Mouse (Mus musculus) ZHBTc4 (cell line): ENCODE results near the gene Zglp1.

Experiments used
- DNase-seq: peaks from one replicate; pipeline ENCODE4 v3.0.0-alpha.2; 2011; ENCODE audit warnings: low read depth, low spot score

Gene Zglp1

DNA sequence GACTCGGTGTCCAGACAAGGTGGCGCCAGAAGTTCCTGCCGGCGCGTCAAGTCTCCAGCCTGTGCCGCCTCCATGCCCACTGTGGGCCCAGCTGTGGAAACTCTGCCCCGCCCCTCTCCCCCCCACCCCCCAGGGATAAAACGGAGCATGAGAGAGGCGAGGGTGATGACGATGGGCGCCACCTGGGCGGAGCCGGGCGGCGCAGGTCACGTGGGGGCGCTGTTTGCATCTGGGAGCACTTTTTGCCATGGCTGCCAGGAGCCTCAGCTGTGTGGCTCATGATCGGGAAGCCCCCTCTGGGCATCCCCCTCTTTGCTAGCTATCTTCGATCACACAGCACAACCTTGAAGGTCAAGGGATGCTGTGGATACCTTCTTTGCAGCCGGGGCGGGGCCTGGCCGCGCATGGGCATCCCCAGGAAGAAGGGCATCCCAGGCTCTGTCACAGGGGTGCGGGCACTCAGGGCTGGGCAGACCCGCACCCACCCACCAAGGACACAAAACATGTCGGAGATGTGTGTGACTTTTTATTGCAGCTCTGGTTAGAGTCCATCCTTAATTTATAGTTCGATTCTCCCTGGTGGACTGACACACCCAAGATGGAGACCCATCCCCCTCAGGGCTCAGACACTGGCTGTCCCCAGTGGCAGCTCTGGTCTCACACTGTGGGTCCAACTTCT is at the start of gene Zglp1:
TSS of gene Zglp1 (minus strand) at position 88 of the 679 bp plus-strand sequence.
- peak; percentile 52 for DNase-seq

DNA sequence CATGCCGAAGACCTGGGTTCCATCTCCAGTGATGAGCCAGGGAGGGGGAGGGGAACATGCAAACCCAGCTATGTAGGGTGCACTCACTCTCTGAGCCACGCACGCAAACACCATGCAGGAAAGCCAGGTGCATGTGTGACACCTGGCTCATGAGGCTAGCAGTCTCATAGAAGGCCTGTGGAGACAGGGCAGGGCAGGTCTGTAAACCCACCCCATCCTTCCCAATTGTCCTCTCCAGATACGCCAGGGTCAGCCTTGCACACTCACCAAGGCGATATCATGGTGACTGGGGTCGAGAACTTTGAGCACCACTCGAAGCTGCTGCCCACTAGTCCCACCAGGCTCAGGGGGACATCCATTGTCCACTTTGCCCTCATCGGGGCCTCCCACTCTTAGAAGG is 48.2 kb upstream of the Zglp1 start:
- DNase-seq: no peak

DNA sequence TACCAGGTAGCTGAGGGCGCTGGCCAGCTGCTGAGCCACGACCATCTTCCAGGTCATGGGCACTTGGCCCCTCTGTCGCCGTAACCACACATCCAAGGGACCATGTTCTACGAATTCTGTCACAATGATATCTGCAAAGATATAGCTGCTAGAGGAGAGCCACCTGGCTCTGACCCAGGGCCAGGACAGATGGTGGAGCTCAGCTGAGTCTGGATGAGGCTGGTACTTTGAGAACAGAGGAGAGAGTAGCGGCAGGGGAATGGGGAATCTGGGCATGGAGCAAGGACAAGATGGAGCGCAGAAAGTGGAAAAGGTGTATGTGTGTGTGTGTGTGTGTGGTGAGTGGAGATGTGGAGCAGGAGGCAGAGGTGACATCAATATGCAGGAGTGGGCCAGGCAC is 47.3 kb upstream of the Zglp1 start:
- DNase-seq: no peak

DNA sequence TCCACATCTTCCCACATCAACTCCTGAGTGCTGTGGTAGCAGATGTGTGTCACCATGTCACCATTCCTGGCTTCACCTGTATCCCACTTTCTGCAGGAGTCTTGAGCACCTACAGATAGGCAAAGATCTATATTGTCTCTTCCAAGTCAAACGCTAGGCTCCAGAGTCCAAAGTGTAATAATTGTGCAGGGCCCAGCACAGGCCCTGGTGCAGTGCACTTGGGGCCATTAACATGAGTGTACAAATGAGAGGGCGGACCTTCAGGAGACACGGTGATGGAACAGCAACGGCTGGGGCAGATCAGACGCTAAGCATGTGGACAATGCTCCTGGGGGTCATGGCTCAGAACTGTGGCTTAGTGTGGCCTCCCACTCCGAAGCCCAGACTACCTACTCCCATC is 46.9 kb upstream of the Zglp1 start:
- DNase-seq: no peak

DNA sequence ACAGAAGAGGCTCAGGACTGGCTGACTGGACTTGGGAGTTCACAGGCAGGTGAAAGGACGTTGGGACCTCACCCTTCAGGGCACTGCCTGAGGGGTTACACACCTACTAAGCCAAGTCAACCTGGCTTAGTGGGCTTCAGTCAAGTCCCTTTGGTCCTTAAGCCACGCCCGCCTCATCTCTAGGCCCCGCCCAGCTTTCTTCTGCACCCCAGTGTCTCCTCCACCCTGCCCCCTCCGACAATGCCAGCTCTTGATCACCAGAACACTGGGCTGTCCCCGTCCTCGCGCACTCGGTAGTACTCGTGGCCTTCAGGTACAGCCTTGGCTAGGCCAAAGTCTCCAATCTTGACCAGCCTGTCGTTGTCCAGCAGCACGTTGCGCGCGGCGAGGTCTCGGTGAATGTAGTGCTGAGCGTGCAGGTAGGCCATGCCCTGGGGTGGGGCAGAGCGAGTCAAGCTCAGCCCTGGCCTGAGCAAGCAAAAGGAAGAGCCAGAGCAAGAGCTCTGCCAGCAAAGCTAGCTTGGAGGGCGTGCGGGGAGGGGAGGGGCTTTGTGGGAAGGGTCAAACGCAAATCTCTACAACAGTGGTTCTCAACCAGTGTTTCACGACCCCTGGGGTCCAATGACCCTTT is 40.8 kb upstream of the Zglp1 start:
- DNase-seq: no peak

DNA sequence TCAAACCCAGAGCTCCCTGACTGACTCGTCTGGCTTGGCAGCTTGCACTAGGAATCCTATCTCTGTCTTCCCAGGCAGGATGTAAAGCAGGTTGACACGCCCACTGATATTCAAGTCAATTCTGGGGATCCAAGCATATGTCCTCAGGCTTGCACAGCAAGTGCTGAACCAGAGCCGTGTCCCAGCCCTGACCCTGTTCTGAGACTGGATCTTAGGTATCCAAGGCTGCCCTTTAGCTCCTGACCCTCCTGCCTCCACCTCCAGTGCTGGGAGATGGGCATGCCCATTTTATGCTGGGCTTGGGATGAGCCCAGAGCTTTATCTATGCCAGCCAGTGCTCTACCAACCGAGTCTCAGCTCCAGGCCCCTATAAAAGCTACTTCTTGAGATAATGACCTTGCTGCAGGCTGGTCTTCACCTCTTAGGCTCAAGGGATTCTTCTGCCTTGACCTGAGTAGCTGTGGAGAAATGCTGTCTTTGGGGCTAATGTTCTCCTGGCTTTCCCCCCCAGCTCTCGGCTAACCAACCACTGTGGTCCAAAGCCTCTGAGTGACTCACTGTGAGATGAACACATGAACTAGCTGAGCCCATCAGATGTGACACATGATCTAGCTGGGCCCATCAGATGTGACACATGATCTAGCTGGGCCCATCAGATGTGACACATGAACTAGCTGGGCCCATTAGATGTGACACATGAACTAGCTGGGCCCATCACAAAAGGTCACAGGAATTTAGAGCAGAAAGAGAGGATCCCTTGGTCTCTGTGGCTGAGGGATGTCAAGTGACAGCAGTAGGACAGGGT is 39.1 kb upstream of the Zglp1 start:
- no peak for DNase-seq

DNA sequence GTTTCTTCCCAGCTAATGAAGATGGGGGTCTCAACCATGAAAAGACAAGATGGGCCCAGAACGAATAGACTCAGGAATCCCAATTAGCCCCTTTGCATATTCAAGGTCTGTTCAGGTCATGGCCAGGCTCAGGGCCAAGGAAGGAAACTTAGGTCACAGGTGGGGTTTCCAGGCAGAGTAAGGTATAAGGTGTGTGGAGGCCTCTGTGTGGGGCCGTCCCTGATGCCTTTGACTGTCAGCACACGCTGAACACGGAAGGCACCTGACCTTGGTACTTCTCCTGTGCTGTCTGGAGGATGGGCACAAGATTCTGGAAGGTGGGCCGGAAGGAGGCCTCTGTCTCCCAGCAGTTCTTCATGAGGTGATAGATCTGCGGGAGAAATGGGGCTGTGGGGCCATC is 37.9 kb upstream of the Zglp1 start:
- DNase-seq: no peak

DNA sequence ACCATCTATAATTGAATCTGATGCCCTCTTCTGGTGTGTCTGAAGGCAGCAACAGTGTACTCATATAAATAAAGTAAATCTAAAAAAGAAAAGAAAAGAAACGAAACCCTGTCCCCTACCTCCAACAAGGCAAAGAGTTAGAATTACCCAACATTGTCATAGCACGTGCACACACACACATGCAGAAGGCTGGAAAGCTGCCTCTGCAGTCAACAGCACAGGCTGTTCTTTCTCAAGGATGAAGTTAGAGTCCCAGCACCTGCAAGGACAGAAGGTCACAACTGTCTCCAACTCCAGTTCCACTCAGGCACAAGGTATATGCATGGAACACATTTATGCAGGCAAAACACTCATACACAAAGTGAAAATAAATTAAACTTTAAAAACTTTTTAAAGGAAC is 35.2 kb upstream of the Zglp1 start:
- DNase-seq: no peak

DNA sequence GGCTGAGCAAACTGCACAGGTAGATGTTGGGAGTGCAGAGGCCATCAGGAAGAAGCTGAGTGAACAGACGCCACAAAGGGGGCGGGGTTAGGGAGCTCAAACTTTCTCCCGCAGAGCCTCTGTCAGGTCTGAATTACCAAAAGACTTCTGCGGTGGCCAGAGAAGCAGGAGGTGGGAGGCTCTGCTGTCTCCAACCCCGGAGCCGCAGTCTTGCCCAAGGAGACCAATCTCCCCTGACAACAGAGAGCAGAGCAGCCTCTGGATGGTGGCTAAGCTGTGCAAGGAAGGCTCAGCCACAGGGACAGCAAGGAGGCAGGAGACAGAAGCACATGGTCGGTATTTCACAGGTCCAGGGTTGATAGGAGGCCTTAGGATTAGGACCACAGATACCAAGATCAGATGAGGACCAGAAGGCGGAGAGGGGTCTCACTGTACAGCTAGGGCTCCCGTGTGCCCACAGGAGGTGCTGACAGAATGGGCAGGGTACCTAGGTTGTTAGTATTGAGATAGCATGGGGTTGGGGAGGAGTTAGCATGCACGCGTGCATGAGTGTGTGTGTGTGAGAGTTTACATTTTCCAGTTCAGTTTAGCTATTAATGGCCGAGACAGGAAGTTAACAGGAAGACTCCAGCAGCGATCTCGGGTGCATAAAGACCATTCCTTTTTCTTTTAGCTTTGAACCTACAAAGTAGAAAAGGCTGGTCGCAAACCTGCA is 33.7 kb upstream of the Zglp1 start:
- peak; percentile 43 for DNase-seq

DNA sequence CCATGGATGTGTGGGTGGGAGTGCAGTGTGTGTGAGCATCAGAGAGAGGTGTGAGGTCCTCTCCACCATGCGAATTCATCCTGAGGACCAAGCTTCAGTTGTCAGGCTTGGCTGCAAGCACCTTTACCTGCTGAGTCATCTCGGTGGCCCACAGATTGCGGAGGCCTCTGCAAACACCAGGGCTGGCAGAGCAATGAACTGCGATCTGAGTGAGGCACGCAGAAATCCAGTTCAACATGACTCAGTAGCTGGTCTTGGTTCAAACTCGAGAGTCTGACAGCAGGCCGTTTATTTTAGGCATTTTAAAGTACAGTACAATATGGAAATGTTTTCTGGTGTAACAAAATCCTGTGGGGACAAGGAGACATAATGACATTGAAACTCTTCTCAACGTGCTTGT is 30.9 kb upstream of the Zglp1 start:
- no peak for DNase-seq

DNA sequence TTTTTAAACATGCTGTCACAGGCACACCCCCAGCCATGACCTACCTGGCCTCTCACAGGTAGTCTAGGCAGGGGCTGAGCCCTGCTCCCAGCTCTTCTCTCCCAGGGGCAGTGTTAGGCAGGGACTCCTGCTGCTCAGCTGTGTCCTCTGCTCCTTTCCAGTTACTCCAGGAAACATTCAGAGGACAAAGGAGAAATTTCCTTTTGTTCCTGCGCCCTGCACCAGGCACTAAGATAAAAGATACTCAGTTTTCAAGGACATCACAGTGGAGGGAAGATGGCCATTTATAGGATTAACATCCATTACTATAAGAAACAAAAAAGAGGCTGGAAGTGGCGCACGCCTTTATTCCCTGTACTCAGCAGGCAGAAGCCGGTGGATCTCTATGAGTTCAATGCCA is 29.1 kb upstream of the Zglp1 start:
- DNase-seq: peak; percentile 84

DNA sequence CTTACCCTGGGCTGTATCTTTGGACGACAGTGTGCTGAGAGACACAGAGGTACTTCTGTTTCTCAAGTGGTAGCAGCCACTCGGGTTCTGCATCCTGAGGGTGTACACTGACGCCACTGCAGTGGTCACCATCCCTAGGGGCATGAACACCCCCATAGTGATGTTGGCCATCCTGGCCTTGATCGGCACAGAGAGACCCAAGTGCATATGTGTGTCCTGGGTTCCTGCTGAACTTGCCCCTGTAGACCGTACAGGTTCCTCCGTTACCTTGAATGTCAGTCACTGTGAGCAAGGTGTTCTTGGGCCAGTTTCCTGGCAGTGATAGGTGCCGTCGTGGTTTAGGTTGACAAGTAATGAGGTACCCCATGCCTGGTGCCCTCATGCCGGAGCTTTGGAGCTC is 26.5 kb upstream of the Zglp1 start:
- DNase-seq: no peak

DNA sequence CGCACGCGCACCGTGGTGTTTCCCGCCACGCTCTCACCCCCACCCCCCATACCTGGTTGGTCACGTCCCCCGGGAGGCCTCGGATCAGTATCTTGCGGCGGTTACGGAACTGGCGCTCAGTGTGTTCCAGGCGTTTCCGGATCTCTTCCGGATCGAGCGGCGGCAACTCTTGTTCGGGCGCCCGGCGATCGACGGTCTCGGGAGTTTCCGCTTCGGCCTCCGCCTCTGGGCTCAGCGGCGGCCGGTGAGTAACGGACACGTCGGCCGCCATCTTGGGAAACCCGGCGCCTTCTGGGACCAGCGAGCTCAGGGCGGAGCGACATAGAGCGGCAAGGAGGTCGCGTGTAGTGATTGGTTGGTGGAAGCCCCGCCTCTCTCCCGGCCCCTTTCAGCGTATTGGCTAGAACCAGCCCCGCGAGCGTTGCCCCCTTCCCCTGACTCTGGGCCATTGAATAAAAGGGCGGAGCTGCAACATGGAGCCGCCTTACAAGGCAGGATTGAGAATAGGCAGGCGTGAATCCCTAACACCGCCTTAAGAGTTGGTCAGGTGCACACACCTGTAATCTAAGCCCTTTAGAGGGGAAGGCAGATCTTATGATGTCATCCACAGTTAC is 24.9 kb upstream of the Zglp1 start, which contains the start of the genes Gm38431 and Raver1:
TSS of gene Gm38431 (minus strand) at position 291 of the 614 bp plus-strand sequence.
TSS of gene Raver1 (minus strand) at position 302 of the 614 bp plus-strand sequence.
- DNase-seq: peak; percentile 99

DNA sequence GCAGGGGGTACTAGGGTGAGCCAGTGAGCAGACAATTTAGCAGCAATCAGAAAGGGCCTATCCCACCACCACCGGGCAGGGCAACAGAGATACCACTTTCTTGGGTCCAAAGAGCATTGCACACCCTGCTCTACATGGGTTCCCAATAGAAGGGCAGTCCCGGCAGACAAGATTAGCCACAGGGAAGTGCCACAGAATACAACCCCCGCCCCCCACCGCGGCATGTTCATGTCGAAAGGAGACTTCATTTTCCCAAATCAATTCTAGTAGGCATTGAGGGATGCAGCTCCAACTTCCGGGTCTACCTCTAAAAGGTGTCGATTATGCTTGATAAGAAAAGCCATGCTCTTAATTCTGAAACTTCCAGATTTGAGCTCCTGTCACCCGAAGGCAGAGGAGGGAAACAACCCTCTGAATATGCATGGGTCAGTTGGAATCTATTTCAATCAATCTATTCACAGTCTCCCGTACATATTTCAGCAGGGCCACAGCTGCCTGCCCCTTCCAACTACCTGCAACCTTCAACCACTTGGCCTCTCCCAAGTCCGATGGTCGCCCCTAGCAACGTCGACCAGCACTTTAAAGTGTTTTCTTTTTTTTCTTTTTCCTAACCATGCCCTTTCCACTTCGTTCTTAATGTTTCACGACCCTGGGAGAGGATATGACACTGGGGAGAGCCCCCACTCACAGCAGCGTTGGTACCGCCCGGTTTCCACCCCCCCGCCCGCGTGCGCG is 24.2 kb upstream of the Zglp1 start:
- DNase-seq: peak; percentile 36

DNA sequence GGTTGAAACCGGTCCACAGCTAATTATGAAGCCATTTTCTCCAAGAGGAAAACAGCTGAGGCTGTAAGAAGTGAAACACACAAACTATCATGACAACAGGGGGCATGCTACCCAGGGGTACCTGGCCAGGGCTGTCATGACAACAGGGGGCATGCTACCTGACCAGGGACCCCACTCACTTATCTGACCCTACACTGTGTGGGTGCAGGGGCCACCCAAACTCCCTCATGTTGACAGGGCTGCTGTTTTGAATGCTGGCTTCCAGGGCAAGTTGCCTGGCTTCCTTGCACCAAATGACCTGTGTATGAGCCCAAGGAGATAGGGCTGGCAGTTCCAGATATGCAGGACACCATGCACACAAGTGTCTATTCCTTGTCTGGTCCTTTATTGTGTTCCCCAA is 23.6 kb upstream of the Zglp1 start:
- DNase-seq: no peak

DNA sequence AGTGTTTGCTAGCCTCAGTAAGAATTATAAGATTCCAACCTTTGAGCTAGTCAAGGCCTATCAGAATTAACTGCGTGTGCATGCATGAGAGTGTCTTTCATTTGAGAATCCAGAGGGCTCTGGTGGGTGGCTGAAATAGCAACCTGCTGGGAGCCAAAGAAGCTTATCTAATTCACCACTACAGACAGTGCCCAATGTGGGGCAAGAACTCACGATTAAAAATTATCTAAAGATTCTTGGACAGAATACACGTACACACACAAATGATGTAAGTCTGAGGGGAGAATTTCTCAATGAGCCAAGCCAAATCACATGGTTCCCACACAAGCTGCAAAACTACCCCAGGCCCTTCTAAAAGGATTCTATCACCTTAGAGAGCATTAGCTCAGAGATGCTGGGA is 16.4 kb upstream of the Zglp1 start:
- DNase-seq: no peak

DNA sequence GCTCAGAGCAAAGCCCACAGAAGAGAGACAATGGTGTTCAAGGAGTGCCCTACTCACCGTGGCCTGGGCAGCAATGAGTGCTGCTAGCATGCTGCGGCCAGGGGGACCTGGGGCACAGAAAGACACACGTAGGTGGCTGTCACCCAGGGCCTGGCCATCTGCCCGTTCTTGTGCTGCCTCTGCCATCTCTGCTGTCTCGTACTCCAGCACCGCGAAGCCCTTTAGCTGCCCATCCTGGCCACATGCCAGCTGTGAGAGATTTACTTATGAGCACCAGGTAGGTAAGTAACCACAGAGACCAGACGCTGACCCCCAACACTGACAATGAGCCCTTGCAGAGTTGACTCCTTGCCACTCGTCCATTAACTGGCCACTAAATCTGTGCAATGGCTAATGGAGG is 14.2 kb upstream of the Zglp1 start:
- no peak for DNase-seq

DNA sequence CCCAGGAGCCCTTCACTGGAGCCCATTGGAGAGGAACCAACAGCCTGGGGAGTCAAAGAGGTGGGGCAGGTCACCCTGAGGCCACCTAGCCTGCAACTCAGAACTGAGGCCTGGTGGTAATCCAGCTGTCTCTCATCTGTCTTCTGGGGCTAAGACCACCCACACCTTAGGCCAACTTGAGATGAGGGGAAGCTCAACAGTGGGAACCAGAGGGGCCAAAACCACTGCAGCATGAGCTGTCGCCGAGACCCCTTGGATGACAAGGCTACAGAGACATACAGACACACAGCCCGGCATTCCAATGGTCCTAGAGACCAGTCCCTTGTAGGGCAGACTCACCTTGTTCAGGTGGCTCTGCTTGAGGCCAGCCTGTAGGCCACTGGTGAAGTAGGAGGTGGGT is 8.7 kb upstream of the Zglp1 start:
- no peak for DNase-seq

DNA sequence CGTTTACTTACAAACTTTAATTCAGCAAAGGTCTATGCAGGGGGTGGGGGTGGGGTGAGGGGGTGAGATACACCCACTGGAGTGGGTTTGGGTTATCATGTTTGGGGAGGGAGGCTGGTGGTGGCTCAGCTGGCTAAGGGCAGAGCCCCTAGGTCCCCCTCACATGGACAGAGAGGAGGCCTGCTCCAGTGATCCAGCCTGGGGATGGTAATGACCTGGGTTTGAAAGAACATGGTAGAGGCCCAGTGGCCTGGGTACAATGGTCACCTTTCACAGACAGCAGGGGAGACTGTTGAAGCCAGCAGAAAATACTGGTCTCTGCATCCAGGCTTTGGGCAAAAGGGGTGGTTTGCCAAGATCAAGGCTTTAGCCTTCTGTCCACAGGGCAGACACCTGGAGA is 7.3 kb upstream of the Zglp1 start:
- DNase-seq: no peak

DNA sequence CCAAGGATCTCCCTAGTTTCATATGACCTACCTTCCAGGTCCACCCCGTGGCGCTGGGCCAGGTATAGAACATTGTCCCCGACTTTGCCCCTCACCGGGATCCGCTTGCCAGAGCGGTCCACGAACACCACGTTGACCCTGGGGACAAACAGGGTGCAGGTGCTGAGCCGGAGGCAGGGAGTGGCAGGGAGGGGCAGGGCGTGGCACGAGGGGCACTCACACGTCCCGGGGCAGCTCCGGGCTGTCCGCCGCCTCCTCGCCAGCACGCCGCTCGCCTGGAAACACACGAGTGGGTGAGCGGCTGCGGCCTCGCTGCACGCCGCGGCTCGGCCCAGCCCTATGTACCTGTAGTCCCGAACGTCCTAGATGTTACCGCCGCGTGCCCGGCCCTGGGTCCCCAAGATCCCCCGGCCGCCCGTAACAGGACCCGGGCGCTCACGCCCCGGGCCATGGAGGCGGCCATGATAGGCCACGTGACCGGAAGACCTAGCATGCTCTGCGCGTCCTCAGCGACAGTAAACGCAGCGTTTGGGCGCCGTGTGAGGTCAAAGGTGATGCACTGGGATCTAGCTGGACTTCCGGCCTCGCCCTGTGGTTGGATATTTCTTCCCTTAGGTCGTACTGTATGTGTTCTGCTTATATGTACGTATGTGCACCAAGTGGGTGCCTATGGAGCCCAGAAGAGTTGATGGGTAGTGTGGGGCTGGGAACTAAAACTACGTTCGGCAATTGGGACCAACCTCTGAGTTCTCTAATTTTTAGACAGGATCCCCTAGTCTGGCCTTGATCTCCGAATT is 6.3 kb upstream of the Zglp1 start, which contains the start of the genes Gm49373 and Fdx1l:
TSS of gene Gm49373 (minus strand) at position 53 of the 797 bp plus-strand sequence.
TSS of gene Fdx1l (minus strand) at position 571 of the 797 bp plus-strand sequence.
- peak; percentile 93 for DNase-seq
